Mouse (Mus musculus) megakaryocyte, embryonic 14.5 days (primary cell): Measurements from ENCODE around the gene 1700102P08Rik.

Experiments
- FLI1 ChIP-seq: IDR thresholded peaks from 2 replicates; pipeline ENCODE4 v1.6.1; 2012; ENCODE audit warnings: low read length, inconsistent platforms, mixed read lengths
- GATA1 ChIP-seq: IDR thresholded peaks from 3 replicates; pipeline ENCODE4 v1.6.1; 2012; ENCODE audit warnings: mixed read lengths, low read length, inconsistent platforms, borderline replicate concordance

- TF ChIP-seq FLI1 (no peak), GATA1 (no peak)
These were observed 5.8 kb upstream of the 1700102P08Rik start for GRCm38 (mm10) chr9:108386816-108387215.
